Mouse (Mus musculus) G1E (cell line): Measurements from ENCODE around the gene Slc9a8.

Source experiments
- CTCF ChIP-seq: IDR thresholded peaks from 2 replicates; pipeline ENCODE4 v1.5.1; 2012; ENCODE audit warnings: low read depth, low read length, inconsistent platforms, mixed read lengths
- GATA1 ChIP-seq: IDR thresholded peaks from 2 replicates; pipeline ENCODE4 v1.6.1; 2012; ENCODE audit warnings: borderline replicate concordance, low read length, inconsistent platforms, mixed read lengths
- POLR2AphosphoS5 ChIP-seq: IDR thresholded peaks from 2 replicates; pipeline ENCODE4 v1.6.1; 2012; ENCODE audit warnings: low read depth, low read length, inconsistent platforms; ENCODE audit not compliant: insufficient replicate concordance

DNA sequence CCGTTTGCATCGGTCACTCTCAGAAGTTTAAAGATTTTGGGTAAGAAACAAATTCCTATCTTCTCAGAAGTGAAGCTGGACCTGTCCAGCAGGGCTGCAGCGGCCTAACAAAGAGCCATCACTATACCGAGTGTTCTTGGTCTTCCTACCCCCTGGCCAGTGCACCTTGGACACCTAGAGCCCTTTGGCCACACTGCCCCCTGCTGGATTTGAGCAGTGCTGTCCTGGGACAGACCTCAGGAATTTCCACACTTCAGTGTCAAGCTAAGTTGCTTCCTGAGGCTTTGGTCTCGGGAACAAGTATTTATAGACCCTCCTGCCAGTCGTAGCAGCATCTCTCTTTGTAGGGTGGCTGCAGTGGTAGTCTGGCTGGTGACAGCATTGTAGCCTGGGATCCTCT is 41.4 kb downstream of the Slc9a8 start:
- TF ChIP-seq POLR2AphosphoS5 (no peak), GATA1 (no peak), CTCF (peak; percentile 71)
